Mouse (Mus musculus): ENCODE data around the gene Rgr. TPM values are rescaled to one million over a fixed set of nuclear protein-coding genes. Genes with fewer than 3 reads are reported as not detected.

Gene Rgr
- not detected in 2 replicates for polyA plus RNA-seq (2015; fragmentation: Nextera tagmentation; extraction: Ambion mirVana)

- no peak within 1 kb of the TSS for H3K9ac ChIP-seq (ENCODE audit: low read depth, low read length)
- ATAC-seq: no peak
- no peaks in the 10 kb centered on the region for H3K36me3 ChIP-seq (ENCODE audit: control insufficient read depth, insufficient read depth, low read length)
- WGBS: 61% methylated on average over 1 of the region's 1 CpGs
- H3K4me1 ChIP-seq (ENCODE audit: control insufficient read depth, insufficient read depth, low read length): no peaks in the 10 kb centered on the region
- no peak within 1 kb of the TSS for H3K4me2 ChIP-seq (ENCODE audit: low read depth, low read length)
- H3K27ac ChIP-seq (ENCODE audit: low read length): no peak within 1 kb of the TSS
- no peaks in the 10 kb centered on the region for H3K27me3 ChIP-seq (replicated peaks; ENCODE audit: control insufficient read depth, insufficient read depth, low read length)
- H3K9me3 ChIP-seq (ENCODE audit: control insufficient read depth, low read length): no peaks in the 10 kb centered on the region
- H3K4me3 ChIP-seq (ENCODE audit: low read length): no peak within 1 kb of the TSS
These were observed at the start of gene Rgr for GRCm38 (mm10) chr14:37048914-37049410. Gene Rgr (minus strand): TSS chr14:37048964.

GRCm38 (mm10) chr14:37097956-37098530, 49.3 kb upstream of the Rgr start, which contains the start of gene Cdhr1:
Gene Cdhr1 (minus strand): TSS chr14:37098347.
- Histone ChIP-seq H3K36me3 (ENCODE audit: control insufficient read depth, insufficient read depth, low read length) (no peaks in the 10 kb centered on the region), H3K4me3 (ENCODE audit: low read length) (peak within 1 kb of the TSS; percentile 42), H3K27ac (ENCODE audit: low read length) (no peak within 1 kb of the TSS), H3K9me3 (ENCODE audit: control insufficient read depth, low read length) (no peaks in the 10 kb centered on the region), H3K4me2 (ENCODE audit: low read depth, low read length) (peak within 1 kb of the TSS; percentile 53), H3K4me1 (ENCODE audit: control insufficient read depth, insufficient read depth, low read length) (peaks cover 3% of the 10 kb centered on the region; the same call in 1 of the 2 replicates), H3K27me3 (replicated peaks; ENCODE audit: control insufficient read depth, insufficient read depth, low read length) (peaks cover 8% of the 10 kb centered on the region; the same call in 1 of the 2 replicates), H3K9ac (ENCODE audit: low read depth, low read length) (no peak within 1 kb of the TSS)
- WGBS: under 1% methylated on average over 30 of the region's 30 CpGs
- peak; percentile 80 for ATAC-seq

- H3K4me1 ChIP-seq (ENCODE audit: control insufficient read depth, insufficient read depth, low read length): peaks cover 3% of the 10 kb centered on the region; the same call in 1 of the 2 replicates
- H3K36me3 ChIP-seq (ENCODE audit: control insufficient read depth, insufficient read depth, low read length): no peaks in the 10 kb centered on the region
- no peak overlapping the region for H3K4me2 ChIP-seq (ENCODE audit: low read depth, low read length)
- no peaks in the 10 kb centered on the region for H3K9me3 ChIP-seq (ENCODE audit: control insufficient read depth, low read length)
- H3K4me3 ChIP-seq (ENCODE audit: low read length): no peak overlapping the region
- H3K9ac ChIP-seq (ENCODE audit: low read depth, low read length): no peak overlapping the region
- 73% methylated on average over 4 of the region's 4 CpGs for WGBS
- H3K27ac ChIP-seq (ENCODE audit: low read length): no peak overlapping the region
- no peak for ATAC-seq
- H3K27me3 ChIP-seq (replicated peaks; ENCODE audit: control insufficient read depth, insufficient read depth, low read length): peaks cover 8% of the 10 kb centered on the region; the same call in 1 of the 2 replicates
These were observed 46.8 kb upstream of the Rgr start for GRCm38 (mm10) chr14:37095556-37095955.

- Histone ChIP-seq H3K4me2 (ENCODE audit: low read depth, low read length) (no peak overlapping the region), H3K4me1 (ENCODE audit: control insufficient read depth, insufficient read depth, low read length) (peaks cover 3% of the 10 kb centered on the region; the same call in 1 of the 2 replicates), H3K9me3 (ENCODE audit: control insufficient read depth, low read length) (no peaks in the 10 kb centered on the region), H3K4me3 (ENCODE audit: low read length) (no peak overlapping the region), H3K27ac (ENCODE audit: low read length) (no peak overlapping the region), H3K27me3 (replicated peaks; ENCODE audit: control insufficient read depth, insufficient read depth, low read length) (peaks cover 8% of the 10 kb centered on the region; the same call in 1 of the 2 replicates), H3K9ac (ENCODE audit: low read depth, low read length) (no peak overlapping the region), H3K36me3 (ENCODE audit: control insufficient read depth, insufficient read depth, low read length) (no peaks in the 10 kb centered on the region)
- no peak for ATAC-seq
- 65% methylated on average over 6 of the region's 6 CpGs for WGBS
These were observed 45.7 kb upstream of the Rgr start for GRCm38 (mm10) chr14:37094436-37094835.

- no peaks in the 10 kb centered on the region for H3K9me3 ChIP-seq (ENCODE audit: control insufficient read depth, low read length)
- no peak overlapping the region for H3K4me3 ChIP-seq (ENCODE audit: low read length)
- no peak overlapping the region for H3K9ac ChIP-seq (ENCODE audit: low read depth, low read length)
- WGBS: 35% methylated on average over 4 of the region's 4 CpGs
- ATAC-seq: no peak
- H3K27me3 ChIP-seq (replicated peaks; ENCODE audit: control insufficient read depth, insufficient read depth, low read length): no peaks in the 10 kb centered on the region
- H3K27ac ChIP-seq (ENCODE audit: low read length): no peak overlapping the region
- no peaks in the 10 kb centered on the region for H3K36me3 ChIP-seq (ENCODE audit: control insufficient read depth, insufficient read depth, low read length)
- H3K4me1 ChIP-seq (ENCODE audit: control insufficient read depth, insufficient read depth, low read length): no peaks in the 10 kb centered on the region
- no peak overlapping the region for H3K4me2 ChIP-seq (ENCODE audit: low read depth, low read length)
These were observed 35.0 kb upstream of the Rgr start for GRCm38 (mm10) chr14:37083755-37084154.

GRCm38 (mm10) chr14:37080724-37081123, 32.0 kb upstream of the Rgr start:
- Histone ChIP-seq H3K4me1 (ENCODE audit: control insufficient read depth, insufficient read depth, low read length) (no peaks in the 10 kb centered on the region), H3K4me2 (ENCODE audit: low read depth, low read length) (no peak overlapping the region), H3K9ac (ENCODE audit: low read depth, low read length) (no peak overlapping the region), H3K4me3 (ENCODE audit: low read length) (no peak overlapping the region), H3K27me3 (replicated peaks; ENCODE audit: control insufficient read depth, insufficient read depth, low read length) (no peaks in the 10 kb centered on the region), H3K9me3 (ENCODE audit: control insufficient read depth, low read length) (no peaks in the 10 kb centered on the region), H3K36me3 (ENCODE audit: control insufficient read depth, insufficient read depth, low read length) (no peaks in the 10 kb centered on the region), H3K27ac (ENCODE audit: low read length) (no peak overlapping the region)
- 78% methylated on average over 1 of the region's 1 CpGs for WGBS
- ATAC-seq: no peak

GRCm38 (mm10) chr14:37068516-37068915, 19.8 kb upstream of the Rgr start:
- no peak overlapping the region for H3K9ac ChIP-seq (ENCODE audit: low read depth, low read length)
- H3K36me3 ChIP-seq (ENCODE audit: control insufficient read depth, insufficient read depth, low read length): no peaks in the 10 kb centered on the region
- no peak overlapping the region for H3K4me3 ChIP-seq (ENCODE audit: low read length)
- no peaks in the 10 kb centered on the region for H3K4me1 ChIP-seq (ENCODE audit: control insufficient read depth, insufficient read depth, low read length)
- 18% methylated on average over 9 of the region's 9 CpGs for WGBS
- no peak overlapping the region for H3K27ac ChIP-seq (ENCODE audit: low read length)
- H3K27me3 ChIP-seq (replicated peaks; ENCODE audit: control insufficient read depth, insufficient read depth, low read length): no peaks in the 10 kb centered on the region
- H3K4me2 ChIP-seq (ENCODE audit: low read depth, low read length): no peak overlapping the region
- ATAC-seq: no peak
- H3K9me3 ChIP-seq (ENCODE audit: control insufficient read depth, low read length): no peaks in the 10 kb centered on the region

- H3K9ac ChIP-seq (ENCODE audit: low read depth, low read length): no peak within 1 kb of the TSS
- no peak within 1 kb of the TSS for H3K4me2 ChIP-seq (ENCODE audit: low read depth, low read length)
- H3K4me1 ChIP-seq (ENCODE audit: control insufficient read depth, insufficient read depth, low read length): no peaks in the 10 kb centered on the region
- no peak within 1 kb of the TSS for H3K27ac ChIP-seq (ENCODE audit: low read length)
- WGBS: 76% methylated on average over 5 of the region's 5 CpGs
- H3K27me3 ChIP-seq (replicated peaks; ENCODE audit: control insufficient read depth, insufficient read depth, low read length): no peaks in the 10 kb centered on the region
- no peak for ATAC-seq
- H3K36me3 ChIP-seq (ENCODE audit: control insufficient read depth, insufficient read depth, low read length): no peaks in the 10 kb centered on the region
- H3K4me3 ChIP-seq (ENCODE audit: low read length): no peak within 1 kb of the TSS
- H3K9me3 ChIP-seq (ENCODE audit: control insufficient read depth, low read length): no peaks in the 10 kb centered on the region
These were observed 18.9 kb upstream of the Rgr start, which contains the start of gene Lrit2 for GRCm38 (mm10) chr14:37067629-37068028. Gene Lrit2 (plus strand): TSS chr14:37067929.

- WGBS: 57% methylated on average over 2 of the region's 2 CpGs
These were observed 17.9 kb upstream of the Rgr start for GRCm38 (mm10) chr14:37066636-37067035.

More at GRCm38 (mm10) chr14:37066636-37067035, 17.9 kb upstream of the Rgr start:
- H3K4me3 ChIP-seq (ENCODE audit: low read length): no peak overlapping the region
- no peaks in the 10 kb centered on the region for H3K9me3 ChIP-seq (ENCODE audit: control insufficient read depth, low read length)
- no peak overlapping the region for H3K9ac ChIP-seq (ENCODE audit: low read depth, low read length)
- no peaks in the 10 kb centered on the region for H3K4me1 ChIP-seq (ENCODE audit: control insufficient read depth, insufficient read depth, low read length)
- no peak for ATAC-seq
- no peaks in the 10 kb centered on the region for H3K36me3 ChIP-seq (ENCODE audit: control insufficient read depth, insufficient read depth, low read length)
- H3K27ac ChIP-seq (ENCODE audit: low read length): no peak overlapping the region
- no peaks in the 10 kb centered on the region for H3K27me3 ChIP-seq (replicated peaks; ENCODE audit: control insufficient read depth, insufficient read depth, low read length)
- no peak overlapping the region for H3K4me2 ChIP-seq (ENCODE audit: low read depth, low read length)
